Mouse (Mus musculus) gastrocnemius, postnatal 4 days (tissue): Measurements from ENCODE around the gene Ndufa12. TPM values are rescaled to one million over a fixed set of nuclear protein-coding genes. Genes with fewer than 3 reads are reported as not detected.

Experiments
- DNase-seq, 2 experiments: peaks; one replicate each; pipeline ENCODE4 v3.0.0; 2021 to 2022; ENCODE audit warnings: low spot score in 2 of 2, mixed read lengths in 2 of 2
- total RNA-seq, 2 experiments: library from RNA; stranded (reverse); gene quantifications; 2 replicates each; pipeline ENCODE4 v1.2.3; 2021

Gene Ndufa12
- total RNA-seq, 2 experiments from 2014 or later: 345 to 383 TPM

DNA sequence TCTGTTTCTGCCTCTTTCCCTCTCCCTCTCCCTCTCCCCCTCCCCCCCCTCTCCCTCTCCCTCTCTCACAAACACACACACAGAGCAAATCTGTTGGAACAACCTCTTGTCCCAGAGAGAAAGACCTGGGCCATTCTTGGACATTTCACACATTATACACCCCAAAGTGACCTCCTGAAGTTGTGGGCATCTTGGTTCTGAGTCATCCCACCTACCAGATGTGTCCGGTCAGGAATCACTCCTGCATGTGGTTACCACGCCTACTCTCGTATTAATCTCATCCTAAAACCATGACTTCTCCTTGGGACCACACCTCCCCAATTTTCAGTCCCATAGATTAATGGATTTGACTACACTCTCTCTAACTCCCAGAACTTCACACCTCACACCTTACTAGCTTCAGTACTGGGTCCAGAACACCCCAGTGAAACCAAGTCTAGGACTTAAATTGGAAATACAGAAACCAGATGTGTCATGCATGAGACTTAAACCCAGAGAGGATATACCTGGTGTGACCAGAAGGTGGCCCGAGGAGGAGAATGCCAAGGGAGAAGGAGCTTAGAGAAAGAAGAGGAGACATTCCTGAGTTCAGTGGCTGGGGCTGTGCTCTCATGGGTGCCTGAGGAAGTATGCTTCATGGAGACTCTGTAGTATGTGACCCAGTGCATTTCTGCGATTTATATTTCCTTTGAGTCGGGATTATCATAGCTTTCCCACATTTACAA, 26.7 kb downstream of the Ndufa12 start:
- DNase-seq: no peak

- DNase-seq: no peak
Measured at GRCm38 (mm10) chr10:94230172-94230981, 31.9 kb downstream of the Ndufa12 start.

- no peak for DNase-seq
Measured at GRCm38 (mm10) chr10:94231025-94231424, 32.5 kb downstream of the Ndufa12 start.

GRCm38 (mm10) chr10:94235200-94235599, 36.7 kb downstream of the Ndufa12 start:
- DNase-seq: no peak

- DNase-seq: no peak
Measured at GRCm38 (mm10) chr10:94241346-94241745, 42.8 kb downstream of the Ndufa12 start.

DNA sequence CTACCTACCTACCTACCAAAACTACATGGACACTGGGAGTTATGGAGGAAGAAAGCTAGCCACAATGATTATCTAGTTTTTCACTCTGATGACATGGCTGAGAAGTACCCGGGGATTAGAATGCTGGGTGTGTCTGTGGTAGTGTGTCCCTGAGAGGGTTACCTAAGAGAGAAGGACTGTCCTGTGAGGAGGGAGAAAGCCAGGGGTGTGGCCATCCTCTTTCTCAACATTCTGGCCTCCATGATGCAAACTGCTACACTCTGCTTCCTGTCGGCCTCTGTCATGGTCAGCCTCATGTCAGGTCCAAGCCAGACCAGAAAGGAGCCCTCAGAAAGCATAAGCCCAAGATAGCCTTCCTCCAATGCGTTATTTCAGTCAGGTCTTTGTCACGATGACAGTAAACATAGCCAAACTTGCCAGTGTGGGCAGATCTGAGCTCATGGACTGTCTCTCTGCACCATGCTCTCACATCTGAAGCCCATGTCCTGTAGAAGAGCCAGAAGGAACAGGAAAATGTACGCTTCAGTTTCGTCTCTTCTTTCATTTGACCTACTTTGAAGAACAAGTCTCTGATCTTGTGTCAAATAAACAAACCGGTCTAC, 49.3 kb downstream of the Ndufa12 start:
- DNase-seq: no peak

DNA sequence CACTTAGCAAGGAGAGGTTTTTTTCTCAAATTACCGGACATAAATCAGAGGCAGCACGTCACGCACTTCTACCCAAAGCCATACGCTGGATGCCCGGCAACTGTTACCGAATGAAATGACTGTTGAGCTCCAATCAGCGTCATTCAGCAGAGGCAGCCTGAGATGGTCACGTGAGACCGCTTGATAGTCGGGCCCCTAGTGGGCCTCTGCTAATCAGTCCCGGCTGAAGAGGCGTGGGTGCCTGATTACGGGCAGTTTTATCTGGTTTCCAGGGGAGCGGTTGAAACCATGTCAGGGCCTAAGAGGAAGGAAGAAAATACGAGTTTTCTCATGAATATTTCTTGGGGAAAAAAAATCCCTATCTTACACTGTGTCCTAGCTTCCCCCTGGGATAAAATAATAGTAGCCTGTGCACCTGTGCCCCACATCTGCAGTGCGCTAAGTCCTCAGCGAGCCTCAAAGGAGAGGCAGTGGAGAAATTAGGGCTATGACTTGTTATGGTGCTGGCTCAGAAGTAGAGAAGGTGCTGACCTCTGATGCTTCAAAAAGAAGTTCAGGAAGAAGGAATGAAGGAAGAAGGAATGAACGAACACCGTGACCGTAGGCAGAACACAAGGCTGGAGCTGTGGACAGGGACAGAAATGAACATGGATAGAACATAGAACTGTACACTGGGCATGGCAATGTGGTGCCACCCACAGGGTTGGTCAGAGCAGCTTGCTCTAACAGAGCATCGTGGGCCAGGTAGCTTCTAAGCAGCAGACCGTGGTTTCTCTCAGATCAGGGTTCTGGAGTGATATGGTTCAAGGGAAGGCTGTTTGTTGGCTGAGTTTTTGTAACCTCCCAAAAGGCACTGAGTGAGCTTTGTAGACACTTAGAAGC, 51.3 kb downstream of the Ndufa12 start:
- no peak for DNase-seq

GRCm38 (mm10) chr10:94253260-94253807, 54.8 kb downstream of the Ndufa12 start:
- DNase-seq: no peak

GRCm38 (mm10) chr10:94254766-94255165, 56.2 kb downstream of the Ndufa12 start:
- DNase-seq: no peak

DNA sequence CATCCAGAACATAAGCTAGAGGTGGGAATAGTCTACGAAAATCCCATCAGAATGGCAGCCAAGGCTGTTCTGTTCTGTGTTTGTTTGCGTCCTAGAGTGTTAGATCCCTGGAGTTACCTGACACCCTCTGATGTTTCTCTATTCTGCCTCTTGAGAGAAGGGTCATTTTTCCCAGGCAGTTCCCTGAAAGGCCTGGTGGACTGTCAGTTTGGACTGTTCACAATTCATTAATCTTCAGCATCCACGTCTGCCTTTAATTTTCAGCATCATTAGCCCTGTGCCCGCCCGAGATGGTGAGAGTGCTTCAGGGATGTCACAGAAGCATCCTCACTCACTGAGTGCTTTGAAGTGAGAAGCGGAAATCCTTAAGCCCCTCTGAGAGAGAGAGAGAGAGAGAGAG, 57.2 kb downstream of the Ndufa12 start:
- DNase-seq: no peak

GRCm38 (mm10) chr10:94256518-94256917, 58.0 kb downstream of the Ndufa12 start:
- DNase-seq: no peak

DNA sequence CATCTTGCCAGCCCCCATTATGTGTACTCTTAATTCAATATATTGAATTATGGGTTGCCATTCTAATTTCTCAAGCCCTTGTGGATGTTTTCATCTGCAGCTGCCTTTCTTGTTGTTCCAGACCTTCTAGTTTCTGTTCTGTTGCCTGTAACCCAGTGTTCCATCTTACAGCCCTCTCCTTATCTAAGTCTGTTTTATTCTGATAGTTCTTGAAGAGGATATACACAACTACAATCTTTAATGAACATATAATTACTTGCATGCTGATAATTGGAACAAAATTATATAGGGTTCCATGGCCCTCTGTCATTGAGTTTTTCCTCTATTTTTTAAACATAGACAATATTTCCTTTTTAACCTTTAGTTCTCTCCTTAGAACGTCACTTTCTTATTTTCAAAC, 62.0 kb downstream of the Ndufa12 start:
- no peak for DNase-seq

GRCm38 (mm10) chr10:94262646-94263045, 64.1 kb downstream of the Ndufa12 start:
- DNase-seq: no peak

DNA sequence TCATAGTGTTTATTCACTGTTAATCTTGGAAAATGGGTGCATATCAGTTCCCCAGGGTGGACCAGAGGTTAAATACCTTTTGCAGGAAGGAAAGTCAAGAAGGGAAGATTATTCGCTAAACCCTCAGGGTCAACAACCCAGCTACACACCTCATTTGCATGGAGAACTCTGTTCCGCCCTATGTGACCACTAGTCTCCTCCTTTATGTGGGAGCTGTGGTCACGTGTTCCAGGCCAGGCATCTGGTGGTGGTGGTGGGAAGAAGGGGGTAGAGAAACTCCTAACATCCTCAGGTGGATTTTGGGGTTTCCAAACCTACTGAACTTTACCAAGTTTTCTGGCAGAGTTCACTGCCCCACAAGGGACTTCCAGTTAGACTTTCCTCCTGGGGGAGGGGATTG, 64.7 kb downstream of the Ndufa12 start:
- DNase-seq: no peak

DNA sequence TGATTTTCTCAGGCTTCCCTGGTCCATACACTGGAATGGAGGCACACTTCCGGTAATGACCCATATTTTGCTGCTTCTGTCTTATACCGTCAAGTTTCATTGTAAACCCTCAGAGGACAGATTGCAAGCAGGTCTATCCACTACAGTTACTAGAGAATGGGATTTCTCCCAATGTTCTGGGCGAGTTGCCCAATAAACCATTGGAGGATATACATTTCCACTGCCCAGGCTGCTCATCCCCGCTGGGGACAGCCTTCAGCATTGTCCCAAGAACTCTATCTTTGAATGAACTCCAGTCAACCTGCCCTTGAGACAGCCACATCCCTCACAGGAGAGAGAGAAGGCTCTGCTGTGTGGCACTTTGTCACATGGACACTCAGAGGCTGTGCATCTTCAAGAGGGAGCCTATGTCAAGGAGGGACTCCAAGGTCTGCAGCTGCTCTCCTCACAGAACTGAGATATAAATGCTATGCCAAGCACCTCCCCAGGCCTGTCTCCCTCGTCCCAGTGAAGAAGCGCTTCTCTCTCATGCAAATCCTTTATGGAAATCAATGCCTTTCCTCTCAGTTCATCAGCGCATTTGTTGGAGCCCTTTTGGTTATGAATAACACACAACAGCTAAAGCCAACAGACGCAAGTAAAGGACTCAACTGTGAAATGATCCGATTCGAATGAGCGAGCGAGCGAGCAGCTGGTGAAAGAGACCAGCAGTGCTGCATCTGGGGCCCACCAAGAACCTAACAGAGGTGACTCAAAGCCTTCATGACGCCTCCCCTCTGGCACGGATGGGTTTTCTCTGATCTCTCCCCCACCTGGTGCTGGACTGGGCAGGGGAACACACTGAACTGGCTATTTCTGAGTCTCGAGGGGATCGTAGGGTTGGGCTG, 67.4 kb downstream of the Ndufa12 start:
- peak in 1 of 2 experiments; percentile 14 for DNase-seq

Other genes starting within 250 kb of the Ndufa12 start
- gene Vezt, start 162.9 kb upstream of the Ndufa12 start, total RNA-seq: 10 to 100 TPM; 30.4 to 40.6 TPM
- 1 to 10 TPM; 2.1 to 3.6 TPM for gene Fgd6, start 162.7 kb upstream of the Ndufa12 start, total RNA-seq
- gene Nr2c1, start 50.7 kb upstream of the Ndufa12 start, total RNA-seq: 1 to 10 TPM; 8.6 to 9.0 TPM
- gene Gm4792, start 100.0 kb downstream of the Ndufa12 start, total RNA-seq: not detected
- 10 to 100 TPM; 33.1 to 41.7 TPM for gene Tmcc3, start 113.2 kb downstream of the Ndufa12 start, total RNA-seq